Mouse (Mus musculus): ENCODE data around the gene Prickle4.

DNA sequence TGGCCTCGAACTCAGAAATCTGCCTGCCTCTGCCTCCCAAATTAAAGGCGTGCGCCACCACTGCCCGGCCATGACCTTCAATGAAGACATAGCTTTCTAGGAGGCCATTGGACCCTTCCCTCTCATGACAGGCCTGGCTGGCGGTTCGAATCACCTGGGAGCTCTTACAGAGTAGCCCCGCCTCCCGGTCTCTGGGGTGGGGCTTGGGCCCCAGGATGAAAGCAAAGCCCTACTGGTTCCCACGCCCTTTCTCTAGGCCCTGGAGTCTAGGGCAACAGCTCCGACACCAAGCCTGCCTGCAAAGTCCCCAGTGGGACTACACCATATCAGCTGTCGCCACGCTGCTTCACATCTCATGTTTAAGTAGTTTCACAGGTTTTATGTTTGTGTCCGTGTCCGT, 49.5 kb upstream of the Prickle4 start:
- TF ChIP-seq EP300 (IDR thresholded peaks at IDR 0.05; ENCODE audit: low read depth): no peak
- TF ChIP-seq CTCF (IDR thresholded peaks at IDR 0.05; ENCODE audit: low read depth): no peak
